Mouse (Mus musculus) cerebellum, postnatal 36 days (tissue): ENCODE measurements around the gene Fam240b.

Source experiments
- DNase-seq, 2 experiments: peaks; one replicate each; pipeline ENCODE4 v3.0.0; 2021 to 2022; ENCODE audit warnings: mixed read lengths in 2 of 2

Fam240b gene

DNA sequence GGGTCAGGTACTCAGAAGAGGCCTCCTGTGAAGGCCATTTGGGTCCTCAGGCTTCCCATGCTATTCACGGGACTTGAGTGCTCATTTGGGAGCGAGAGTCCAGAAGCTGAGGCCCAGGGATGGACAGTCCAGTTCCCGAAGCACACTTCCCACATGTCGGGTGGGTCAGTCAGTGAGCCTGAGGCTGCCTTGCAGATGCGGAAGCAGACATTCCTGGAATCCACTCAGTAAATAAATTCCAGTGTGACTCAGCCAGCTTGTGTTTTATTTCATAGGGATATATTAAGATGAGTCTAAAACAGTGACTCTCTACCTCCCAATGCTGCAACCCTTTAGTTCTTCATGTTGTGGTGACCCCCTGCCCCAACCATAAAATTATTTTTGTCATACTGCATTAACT is 58.1 kb downstream of the Fam240b start:
- no peak for DNase-seq

GRCm38 (mm10) chr13:64438863-64439452 is 58.6 kb downstream of the Fam240b start:
- DNase-seq = peak; percentile 69 to 76

- no peak for DNase-seq
Measured at GRCm38 (mm10) chr13:64437801-64438200, 59.8 kb downstream of the Fam240b start.

DNA sequence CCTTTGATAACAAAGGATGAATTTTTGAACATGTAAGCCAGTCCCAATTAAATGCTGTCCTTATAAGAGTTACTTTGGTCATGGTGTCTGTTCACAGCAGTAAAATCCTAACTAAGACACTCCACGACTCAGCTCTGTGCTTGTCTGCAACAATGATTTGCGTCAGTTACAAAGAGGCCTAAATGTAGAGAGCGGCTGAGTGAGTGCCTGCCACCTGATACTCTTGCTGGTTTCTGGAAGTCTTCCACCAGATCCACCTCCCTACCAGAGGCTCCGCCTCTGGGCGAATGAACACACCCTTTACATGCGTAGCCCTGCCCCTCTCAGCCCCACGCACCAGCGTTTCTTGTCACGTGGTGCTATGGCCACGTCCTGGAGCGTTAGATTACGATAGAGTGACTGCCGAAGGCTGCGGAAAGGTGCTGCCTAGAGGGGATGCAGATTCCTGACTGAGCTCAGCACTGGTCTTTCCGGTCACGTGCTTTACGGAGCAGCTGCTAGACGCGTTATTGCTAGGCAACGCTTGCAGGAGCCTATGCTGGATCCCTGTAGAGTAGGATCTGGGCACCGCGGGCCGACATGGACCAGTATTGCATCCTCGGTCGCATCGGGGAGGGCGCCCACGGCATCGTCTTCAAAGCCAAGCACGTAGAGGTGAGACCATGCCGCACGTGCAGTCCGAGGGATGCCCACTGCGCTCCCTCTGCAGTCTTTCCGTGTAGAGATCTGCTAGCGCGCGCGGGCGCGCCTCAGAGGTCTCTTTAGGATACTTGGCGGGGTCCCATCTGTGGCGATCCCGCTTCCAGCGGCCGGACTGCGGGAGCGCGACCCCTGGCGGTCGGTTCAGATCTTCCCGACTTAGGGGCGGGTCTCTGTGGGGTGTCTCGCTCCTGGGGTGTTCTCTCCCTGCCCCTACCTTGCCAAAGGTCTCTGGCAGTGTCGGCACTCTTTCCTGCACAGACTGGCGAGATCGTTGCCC is 65.3 kb downstream of the Fam240b start, which contains the start of gene Cdk20:
Gene Cdk20 (plus strand): TSS at position 298 of the 979 bp plus-strand sequence.
- DNase-seq = peak; percentile 87 to 89
